Mouse (Mus musculus): Measurements from ENCODE around the gene Evc.

Evc gene

DNA sequence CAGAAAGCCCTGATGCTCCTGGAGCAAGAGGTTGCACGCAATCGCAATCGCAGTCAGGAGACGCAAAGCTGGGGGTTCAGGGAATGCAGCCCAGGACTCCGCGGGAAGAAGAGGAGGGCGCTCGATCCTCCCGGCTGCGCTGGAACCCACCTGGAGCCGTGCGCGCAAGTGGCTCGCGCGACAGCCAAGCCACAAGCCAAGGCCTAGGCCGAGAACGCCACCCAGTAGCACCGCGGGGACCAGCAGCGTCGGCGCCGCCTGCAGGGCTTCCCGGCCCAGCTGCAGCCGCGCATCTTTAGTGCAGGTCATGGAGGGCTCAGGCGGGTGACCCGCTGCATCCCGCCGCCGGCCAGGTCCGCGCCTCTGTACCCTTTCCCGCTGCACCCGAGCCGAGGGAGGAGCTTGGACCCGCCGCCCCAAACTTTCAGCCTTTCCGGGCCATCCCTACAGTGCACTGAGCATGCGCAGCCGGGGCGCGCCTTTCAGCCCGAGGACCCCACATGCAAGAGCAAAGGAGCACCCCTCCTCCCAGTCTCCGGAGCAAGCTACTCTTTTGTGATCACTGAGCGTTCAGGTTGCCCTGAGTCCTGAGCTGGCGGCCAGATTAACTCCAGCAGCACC is at the start of gene Evc:
Evc (minus strand) TSS at position 410 of the 621 bp plus-strand sequence.
- in situ Hi-C loops (cut with MboI, MseI): no loop called here

DNA sequence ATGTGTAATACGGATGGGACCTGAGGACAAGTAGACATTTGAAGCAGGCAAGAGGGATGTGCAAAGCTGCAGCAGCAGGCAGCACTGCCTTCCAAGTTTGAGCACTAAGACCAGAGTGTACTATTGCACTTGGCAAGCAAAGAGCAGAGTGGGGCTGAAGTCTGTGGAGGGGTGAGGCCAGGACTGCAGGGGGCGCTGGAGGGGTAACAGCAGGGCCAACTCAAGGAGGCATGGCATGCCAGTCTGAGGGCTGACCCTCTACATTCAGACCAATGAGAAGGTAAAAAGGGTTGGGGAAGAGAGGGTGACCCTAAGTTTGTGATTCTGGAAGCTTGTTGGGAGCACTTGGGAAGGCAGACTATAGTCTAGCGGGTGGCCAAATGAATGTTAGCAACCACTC is 46.9 kb upstream of the Evc start:
- in situ Hi-C loops (cut with MboI, MseI): loop anchor here (10.0 kb wide), 1 partner anchor 1281 kb away; no protein-coding TSS in a partner anchor

DNA sequence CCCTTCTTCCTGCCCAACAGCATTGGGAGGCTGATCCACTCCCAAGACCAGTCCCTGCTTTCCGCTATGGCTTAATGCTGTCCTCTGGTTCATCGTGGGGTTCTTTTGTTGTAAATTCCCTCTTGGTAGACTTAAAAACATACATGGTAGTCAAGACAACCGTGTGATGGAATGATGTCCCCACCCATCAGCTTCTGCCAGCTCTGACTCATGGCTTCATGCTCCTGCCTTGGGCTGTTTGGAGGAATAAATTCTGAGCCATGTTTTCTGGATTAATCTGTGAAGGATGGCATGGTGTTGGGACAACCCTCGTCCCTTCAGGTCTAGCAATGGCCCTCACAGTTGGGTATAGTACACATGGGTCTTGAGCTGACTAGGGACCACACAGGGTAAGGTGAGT is 43.9 kb upstream of the Evc start:
- in situ Hi-C loops (cut with MboI, MseI): loop anchor here (10.0 kb wide), 1 partner anchor 1284 kb away; no protein-coding TSS in a partner anchor

DNA sequence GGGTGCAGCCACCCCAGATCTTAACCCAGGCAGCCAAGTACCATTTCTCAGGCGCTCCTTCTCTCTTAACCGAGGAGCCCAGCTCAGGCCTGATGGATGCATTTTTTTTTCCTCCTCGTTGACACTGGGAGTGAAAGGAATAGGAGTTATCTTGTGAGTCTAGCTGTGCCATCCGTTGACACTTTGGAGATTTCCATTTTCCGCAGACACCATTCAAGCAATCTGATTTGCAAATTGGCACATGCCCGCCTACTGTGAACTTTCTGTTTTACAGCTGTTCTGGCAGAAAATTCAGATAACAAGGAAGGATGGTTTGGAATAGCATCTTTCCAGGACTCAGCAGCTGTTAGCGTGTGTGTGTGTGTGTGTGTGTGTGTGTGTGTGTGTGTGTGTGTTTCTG is 40.7 kb upstream of the Evc start:
- in situ Hi-C loops (cut with MboI, MseI): no loop called here

DNA sequence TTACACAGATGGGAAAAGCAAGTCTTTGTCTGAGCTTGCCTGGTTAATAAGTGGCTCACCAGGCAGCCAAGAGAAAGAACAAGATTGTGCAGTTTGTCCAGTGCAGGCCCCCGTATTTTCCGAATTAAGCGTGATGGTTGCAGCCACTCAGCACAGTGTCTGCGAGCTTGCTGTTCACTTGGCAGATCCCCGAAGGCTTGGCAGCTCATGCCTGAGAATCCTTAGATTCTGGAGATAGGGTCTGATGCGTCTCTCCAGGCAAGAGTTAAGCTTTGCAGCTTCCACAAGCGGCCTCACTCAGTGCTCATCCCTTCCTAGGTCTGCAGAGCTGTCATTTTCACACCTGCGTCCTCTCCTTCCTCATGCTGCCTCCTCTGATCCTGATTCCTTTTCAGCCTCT is 32.1 kb upstream of the Evc start:
- in situ Hi-C loops (cut with MboI, MseI): no loop called here

DNA sequence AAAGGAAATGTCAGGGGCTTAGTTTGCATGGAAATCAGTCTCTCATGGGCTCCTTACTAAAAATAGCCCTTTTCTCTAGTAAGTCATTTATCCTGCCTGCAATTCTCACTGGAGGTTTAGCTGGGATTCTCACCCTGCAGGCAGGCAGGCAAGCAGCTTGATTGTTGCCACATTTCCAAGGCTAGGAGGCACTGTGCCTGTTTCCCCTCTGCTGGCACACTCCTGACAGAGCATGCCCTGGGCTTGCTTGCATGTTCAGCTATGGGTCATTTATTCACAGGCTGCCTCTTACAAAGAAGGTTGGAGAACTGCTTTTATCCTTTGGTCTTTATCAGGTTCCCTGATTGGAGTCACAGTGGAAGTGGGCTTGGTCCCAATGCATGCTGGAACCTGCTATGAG is 29.1 kb upstream of the Evc start:
- in situ Hi-C loops (cut with MboI, MseI): no loop called here

DNA sequence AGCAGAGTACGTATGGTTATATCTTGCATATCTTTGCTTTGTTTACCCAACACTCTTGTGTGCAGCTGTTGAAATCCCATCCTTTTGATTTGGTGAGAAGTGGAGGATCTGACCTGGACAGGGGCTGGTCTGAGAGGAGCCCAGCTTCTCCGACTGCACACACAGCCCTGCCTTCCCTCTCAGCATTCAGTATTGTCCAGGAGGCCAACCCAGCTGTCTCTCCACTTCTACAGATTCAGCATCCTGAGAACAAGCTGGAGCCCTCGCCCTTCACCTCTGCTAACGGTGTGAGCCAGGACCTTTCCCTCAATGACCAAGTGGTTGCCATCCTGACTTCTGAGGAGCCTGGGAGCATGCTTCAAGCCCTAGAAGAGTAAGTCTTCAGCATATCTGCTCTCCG is 26.6 kb upstream of the Evc start:
- in situ Hi-C loops (cut with MboI, MseI): no loop called here

DNA sequence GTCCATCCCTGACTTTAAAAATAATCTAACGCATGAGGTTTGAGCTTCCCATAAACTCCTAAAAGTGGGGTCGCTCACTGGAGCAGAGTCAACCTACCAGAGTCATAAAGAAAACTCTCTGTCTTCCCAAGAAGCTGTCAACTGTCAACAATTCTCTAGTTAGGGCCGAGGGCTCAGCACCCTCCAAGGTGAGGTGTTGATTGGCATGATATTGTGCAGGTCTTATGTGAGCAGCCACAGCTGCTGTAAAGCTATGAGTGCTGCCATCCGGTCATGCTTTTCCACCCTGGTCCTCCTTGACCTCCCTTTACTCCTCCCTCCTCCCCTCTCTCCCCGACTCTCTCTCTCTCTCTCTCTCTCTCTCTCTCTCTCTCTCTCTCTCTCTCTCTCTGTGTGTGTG is 25.9 kb upstream of the Evc start:
- in situ Hi-C loops (cut with MboI, MseI): no loop called here

DNA sequence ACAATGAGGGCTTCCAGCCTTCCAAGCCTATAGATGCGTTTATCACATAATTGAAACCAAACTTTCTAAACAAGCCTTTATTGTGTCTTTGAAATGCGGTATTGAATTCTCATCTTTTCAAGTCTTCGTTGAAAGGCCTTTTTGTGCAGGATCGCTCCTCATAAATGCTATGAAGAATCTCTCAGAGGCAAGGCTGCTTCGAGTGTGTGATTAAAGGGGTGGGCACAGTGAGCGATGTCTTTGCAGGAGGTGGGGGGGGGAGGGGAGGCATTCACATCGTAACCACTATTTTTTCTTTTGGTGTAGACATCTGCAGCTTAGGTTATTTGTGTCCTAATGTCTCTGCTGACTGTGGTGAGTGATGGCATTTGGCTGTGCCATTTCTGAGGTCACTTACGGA is 19.3 kb upstream of the Evc start:
- in situ Hi-C loops (cut with MboI, MseI): no loop called here

DNA sequence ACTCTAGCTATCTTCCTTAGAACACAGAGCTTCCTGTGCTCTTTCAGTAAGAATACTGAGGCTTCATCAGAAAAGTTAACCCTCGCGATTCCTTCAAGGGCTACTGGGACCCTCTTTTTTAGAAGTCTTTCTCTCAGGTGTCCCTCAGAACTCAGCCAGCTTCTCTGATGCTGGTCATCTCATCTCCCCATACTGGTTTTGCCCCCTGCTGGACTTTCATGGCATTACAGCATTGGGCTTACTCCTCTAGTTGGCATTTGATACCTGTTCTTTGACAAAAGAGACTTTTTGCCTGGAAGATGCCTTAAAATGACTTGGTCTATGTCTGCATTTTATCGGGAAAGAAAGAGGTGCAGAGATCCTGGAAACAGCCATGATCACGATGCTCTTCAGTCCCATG is 17.7 kb upstream of the Evc start:
- in situ Hi-C loops (cut with MboI, MseI): no loop called here

DNA sequence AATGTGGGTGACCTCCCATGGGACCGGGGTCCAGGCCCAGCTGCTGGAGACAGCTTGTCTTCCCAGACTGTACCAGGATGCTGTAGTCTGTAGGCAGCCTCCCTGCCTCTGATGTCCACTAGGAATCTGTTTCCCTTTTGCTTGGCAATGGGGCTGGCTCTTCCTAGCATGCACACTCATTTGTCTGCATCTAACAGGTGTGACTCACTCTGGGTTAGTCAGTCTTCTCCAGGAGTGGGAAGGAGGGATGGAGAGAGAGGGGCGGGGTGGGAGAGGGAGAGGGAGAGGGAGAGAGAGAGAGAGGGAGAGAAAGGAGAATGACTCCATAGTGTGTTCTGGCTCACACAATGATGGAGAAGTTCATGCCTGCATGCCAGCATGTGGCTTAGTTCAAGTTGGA is 15.1 kb upstream of the Evc start:
- in situ Hi-C loops (cut with MboI, MseI): no loop called here

DNA sequence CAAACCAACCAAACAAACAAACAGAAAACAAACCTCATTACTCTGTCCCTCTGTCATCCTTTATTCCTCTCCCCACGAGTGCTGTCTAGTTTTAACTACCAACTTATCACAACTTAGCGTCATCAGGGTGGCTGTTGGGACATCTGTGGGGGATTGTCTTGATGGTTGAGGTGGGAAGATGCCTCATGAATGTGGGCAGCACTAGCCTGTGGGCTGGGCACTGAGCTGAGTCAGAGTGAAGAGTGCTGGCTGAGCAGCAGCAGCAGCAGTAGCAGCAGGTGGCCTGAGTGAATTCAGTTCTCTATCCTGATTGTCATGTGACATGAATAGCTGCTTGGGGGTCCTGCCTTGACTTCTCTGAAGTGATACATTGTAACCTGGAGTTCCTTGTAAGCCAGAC is 7.3 kb upstream of the Evc start:
- in situ Hi-C loops (cut with MboI, MseI): no loop called here

DNA sequence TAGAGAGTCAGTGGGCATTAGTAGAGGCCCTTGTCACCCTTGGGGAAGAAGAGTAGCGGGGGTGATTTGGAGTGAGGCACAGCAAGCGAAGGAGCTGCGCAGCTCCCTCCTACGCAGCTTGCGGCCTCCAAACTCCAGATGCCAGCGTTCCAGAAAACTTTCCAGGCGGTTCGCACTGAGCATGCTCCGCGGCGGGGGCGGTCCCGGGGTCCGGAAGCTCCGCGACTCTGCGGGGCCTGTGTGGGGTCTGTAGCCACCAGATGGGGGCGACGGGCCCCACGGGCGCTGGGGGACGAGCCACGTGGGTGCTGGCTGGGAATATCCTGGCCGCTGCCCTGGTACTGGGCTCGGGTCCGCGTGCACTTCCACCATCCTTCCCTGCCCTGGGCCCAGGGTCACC is 1.6 kb upstream of the Evc start, which contains the start of gene Evc2:
Evc2 (plus strand) TSS at position 212 of the 400 bp plus-strand sequence.
- in situ Hi-C loops (cut with MboI, MseI): no loop called here

DNA sequence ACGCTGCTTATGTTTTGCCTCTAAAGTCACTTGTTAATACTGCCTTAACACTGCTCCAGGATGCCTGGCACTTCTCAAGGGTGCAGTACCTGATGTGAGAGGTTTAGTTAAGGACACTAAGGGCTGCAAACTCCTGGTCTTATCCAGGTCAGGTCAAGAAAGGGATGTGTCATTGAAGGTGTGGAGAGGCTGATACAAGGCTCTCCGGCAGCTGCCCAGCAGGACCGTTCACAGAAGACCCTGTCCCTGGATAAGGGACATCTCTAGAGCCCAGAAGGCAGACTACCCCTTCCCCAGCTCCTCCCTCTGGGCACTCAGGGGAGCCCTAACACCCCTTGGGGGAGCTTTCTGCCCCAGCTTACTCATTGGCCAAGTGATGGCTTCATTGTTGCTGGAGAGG is 1.0 kb upstream of the Evc start:
- in situ Hi-C loops (cut with MboI, MseI): no loop called here

DNA sequence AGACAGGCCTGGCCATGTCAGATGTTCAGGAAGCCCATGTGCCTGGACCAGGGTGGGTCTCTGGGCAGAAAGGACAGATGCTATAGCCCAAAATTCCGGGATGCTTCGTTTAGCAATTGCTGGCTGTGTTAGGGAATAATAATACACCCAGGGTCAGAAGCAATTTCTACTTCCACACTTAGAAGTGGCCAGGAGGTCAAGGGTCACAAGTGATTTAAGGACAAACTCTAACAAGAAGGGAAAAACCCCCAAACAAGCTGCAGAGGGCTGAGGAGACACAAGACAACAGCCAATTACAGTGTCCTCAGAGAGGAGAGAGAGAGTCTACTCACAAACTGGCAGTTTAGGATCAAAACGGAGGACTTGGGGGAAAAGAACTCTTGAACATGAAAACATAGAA is 1.6 kb downstream of the Evc start:
- in situ Hi-C loops (cut with MboI, MseI): no loop called here

DNA sequence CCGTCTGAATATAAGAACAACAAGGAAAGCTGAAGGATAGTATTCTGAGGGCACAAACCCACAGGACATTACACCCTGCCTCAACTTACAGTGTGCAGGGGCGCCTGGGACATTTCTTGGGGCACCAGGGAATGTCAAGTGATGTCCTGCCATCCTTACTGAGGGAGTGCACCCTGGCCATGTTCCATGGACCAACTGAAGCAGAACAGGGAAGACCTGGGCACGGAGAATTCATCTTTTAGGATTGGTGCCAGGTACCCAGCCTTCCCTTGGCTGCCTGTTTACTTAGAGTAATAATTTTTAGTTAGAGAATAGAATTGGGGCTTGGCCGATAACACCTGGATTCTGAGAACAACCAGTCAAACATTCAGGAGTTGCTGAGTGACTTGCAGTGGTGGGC is 4.6 kb downstream of the Evc start:
- in situ Hi-C loops (cut with MboI, MseI): no loop called here

DNA sequence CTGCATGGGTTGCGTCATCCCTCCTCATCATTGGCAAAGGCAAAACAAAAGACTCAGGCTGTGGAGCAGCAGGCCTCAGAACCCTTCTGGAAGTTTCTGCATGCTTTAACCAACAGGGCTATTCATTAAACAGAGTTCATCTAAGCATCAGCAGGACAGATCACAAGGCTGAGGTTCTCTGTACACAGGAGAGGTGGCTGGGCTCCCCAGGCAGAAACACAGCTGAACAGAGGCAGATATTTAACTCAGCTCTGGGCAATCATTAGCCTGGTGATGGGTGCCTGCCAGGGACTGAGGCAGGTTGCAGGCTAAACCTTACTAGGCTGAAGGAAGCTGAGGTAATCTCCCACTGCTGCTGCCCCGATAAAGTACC is 5.6 kb downstream of the Evc start:
- in situ Hi-C loops (cut with MboI, MseI): no loop called here

DNA sequence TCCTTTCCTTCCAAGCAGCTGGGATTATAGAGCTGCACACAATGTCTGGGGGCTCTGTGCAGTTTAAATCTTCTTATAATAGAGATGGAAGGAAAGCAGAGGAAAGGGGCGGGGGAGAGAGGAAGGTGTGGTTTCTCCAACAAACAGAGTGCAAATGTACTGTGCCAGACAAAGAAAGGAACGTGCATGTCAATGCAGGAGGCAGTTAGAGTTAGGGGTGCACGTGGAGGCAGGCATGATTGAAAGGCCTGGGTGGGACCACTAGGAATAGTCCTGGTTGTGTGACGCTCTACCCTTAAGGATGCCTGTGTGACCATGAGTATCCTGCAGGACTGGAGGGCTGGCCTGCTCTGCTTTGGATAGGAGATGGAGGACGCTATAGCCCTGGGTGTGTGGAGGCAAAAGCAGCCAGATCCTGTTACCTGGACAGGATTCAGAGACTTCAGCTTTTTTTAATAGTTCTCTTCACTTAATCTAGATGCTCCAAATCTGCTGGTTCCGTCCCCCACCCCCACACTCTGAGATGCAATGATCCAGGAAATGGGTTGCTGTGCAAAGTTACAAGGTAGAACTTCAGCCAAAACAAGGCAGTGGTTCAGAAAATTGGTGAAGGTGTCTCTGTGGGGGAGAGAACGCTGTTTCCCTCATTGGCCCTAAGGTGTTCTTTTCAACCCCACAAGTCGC is 6.1 kb downstream of the Evc start:
- in situ Hi-C loops (cut with MboI, MseI): no loop called here

DNA sequence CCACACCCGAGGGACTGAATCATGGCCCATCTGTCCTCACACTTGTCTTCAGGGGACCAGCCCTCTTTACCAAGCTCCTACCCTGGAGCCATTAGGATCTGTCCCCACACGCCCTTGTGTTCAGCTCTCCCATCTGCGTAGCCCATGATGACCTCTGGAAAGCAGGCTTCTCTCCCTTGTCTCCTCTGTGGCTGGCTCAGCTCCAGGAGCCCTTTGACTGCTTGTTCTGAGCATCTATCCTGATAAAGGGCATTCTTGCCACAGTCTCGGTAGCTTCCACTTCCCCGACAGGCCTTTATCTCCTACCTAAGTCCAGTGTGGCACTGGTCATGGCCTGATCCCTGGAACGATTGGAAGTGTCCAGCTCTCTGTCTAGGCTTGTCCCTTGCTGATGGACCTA is 10.0 kb downstream of the Evc start:
- in situ Hi-C loops (cut with MboI, MseI): no loop called here

DNA sequence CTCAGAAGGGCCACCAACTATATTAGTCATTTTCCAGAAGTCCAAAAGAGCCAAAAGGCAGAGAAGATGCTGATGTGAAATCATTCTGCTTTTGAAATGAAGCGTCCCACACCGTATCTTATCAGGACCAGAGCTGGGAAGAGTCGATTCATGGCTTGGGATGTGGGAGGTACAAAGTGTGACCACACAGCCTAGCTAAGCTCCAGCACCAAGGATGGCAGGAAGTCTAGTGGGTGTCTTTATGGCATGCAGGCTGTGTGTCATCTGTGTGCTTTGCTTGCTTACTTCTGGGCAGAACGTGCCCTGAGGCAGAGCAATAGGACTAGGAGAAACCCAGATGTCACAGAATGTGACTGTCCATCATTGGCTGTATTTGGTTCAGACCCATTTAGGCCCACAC is 15.9 kb downstream of the Evc start:
- in situ Hi-C loops (cut with MboI, MseI): no loop called here

DNA sequence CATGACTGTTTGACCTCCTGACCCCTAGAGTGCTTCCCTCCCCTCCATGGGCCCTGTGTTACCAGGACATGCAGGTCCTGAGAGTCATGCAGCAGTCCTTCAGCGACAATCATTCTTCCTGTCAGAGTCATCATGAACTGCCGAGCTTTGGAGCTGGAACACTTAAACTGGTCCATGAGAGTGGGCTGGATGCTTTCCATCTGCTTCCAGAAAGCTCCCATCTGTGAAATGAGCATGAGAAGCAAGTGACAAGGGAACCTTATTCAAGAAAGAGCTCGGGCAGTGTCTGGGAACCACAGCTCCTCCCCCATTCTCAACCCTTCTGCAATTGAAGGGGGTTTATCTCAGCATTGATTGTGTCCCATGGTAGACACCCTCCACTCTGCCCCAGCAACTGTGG is 16.5 kb downstream of the Evc start:
- in situ Hi-C loops (cut with MboI, MseI): no loop called here

DNA sequence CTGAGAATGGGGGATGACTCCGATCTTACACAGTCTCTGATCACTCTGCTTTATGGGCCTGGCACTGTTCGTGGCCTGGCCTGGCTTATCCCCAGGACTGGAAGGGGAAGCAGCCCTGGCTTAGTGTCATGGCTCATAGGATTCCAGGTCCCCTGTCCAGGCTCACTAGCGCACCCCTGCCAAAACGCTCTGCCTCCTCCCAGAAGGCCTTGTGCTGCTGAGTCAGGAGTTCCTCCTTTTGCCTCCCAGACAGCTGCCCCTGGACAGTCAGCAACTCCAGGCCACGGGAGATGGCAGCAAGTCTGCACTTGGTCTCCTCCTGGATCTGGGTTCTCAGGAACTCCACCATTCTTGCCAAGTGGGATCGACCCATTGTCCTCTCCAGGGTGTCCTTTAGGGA is 18.0 kb downstream of the Evc start:
- in situ Hi-C loops (cut with MboI, MseI): no loop called here

DNA sequence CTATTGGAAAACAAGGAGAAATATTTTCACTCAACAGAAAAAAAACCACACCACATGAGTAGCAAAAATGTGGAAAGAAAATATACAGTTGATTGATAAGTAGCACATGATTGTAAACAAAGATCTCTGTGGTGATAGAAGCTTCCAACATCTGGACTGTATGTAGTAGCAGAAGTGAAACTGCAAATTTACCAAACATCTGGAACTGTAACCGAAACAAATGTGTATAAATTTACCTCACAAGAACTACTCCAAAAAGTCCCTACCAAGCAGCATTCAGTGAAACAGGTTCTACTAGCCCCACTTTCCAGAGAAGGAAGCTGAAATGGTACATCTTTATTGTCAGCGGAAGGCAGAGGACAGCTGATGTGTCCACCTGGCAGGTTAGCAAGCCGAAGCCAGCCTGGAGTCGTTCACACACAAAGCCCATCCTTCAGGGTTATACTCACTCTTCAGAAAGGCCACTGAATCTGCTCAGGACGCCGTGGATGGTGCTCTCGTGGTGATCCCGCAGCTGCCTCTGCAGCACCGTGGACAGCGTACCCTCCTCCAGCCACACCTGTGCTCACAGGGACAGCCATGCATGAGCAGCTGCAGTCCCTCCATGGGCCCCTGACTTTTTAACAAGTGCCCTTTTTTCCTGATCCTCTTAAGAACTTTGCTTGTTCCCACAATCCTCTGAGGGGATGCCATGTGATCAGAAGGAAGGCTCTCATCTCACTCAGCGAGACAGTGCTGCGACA is 23.5 kb downstream of the Evc start:
- in situ Hi-C loops (cut with MboI, MseI): no loop called here
